Mouse (Mus musculus) G1E-ER4 (cell line): ENCODE measurements at regions not wholly inside any gene's neighbourhood (a gene's known extent, or its start where the extent isn't known, plus 50 kb on each side); places are given as distances from the start of the nearest gene placed in this dataset.

ENCODE experiments used
- GATA1 ChIP-seq: IDR thresholded peaks from one replicate; pipeline ENCODE4 v1.8.0; 2012; ENCODE audit warnings: low read length, inconsistent platforms

- TF ChIP-seq GATA1 = no peak
Measured at GRCm38 (mm10) chr8:8441568-8441967, 219.5 kb downstream of the Efnb2 start.

- TF ChIP-seq GATA1 = no peak
Measured at GRCm38 (mm10) chr8:8440903-8441302, 220.1 kb downstream of the Efnb2 start.

- no peak for TF ChIP-seq GATA1
Measured at GRCm38 (mm10) chr8:8426201-8426600, 234.8 kb downstream of the Efnb2 start.

- no peak for TF ChIP-seq GATA1
Measured at GRCm38 (mm10) chr8:8423443-8423842, 237.6 kb downstream of the Efnb2 start.

- no peak for TF ChIP-seq GATA1
Measured at GRCm38 (mm10) chr8:8421713-8422112, 239.3 kb downstream of the Efnb2 start.

GRCm38 (mm10) chr8:8419360-8420330 lies 241.4 kb downstream of the Efnb2 start:
- TF ChIP-seq GATA1 = no peak

GRCm38 (mm10) chr8:8418929-8419328 lies 242.1 kb downstream of the Efnb2 start:
- no peak for TF ChIP-seq GATA1

- TF ChIP-seq GATA1 = no peak
Measured at GRCm38 (mm10) chr8:8418525-8418924, 242.5 kb downstream of the Efnb2 start.

GRCm38 (mm10) chr8:8416092-8416701 lies 244.8 kb downstream of the Efnb2 start:
- no peak for TF ChIP-seq GATA1

GRCm38 (mm10) chr8:8407357-8407756 lies 253.7 kb downstream of the Efnb2 start:
- no peak for TF ChIP-seq GATA1

- no peak for TF ChIP-seq GATA1
Measured at GRCm38 (mm10) chr8:8403410-8403809, 257.6 kb downstream of the Efnb2 start.

GRCm38 (mm10) chr8:8392303-8392702 lies 268.7 kb downstream of the Efnb2 start:
- no peak for TF ChIP-seq GATA1

GRCm38 (mm10) chr8:8391321-8391720 lies 269.7 kb downstream of the Efnb2 start:
- TF ChIP-seq GATA1 = no peak

GRCm38 (mm10) chr8:8378248-8378647 lies 282.8 kb downstream of the Efnb2 start:
- no peak for TF ChIP-seq GATA1

- TF ChIP-seq GATA1 = no peak
Measured at GRCm38 (mm10) chr8:8376791-8377190, 284.3 kb downstream of the Efnb2 start.

- no peak for TF ChIP-seq GATA1
Measured at GRCm38 (mm10) chr8:8376379-8376778, 284.7 kb downstream of the Efnb2 start.
